Mouse (Mus musculus) testis, postnatal 10 days (tissue): ENCODE results near the gene Klk1b16.
"Not testable (repeated sequence)": the region's sequence is repeated elsewhere in the genome, so short reads cannot be mapped to it uniquely, and the experiment has no call there.

Source experiments
- DNase-seq: peaks from one replicate; pipeline ENCODE4 v3.0.0; 2021; ENCODE audit warnings: low spot score

Gene Klk1b16

DNA sequence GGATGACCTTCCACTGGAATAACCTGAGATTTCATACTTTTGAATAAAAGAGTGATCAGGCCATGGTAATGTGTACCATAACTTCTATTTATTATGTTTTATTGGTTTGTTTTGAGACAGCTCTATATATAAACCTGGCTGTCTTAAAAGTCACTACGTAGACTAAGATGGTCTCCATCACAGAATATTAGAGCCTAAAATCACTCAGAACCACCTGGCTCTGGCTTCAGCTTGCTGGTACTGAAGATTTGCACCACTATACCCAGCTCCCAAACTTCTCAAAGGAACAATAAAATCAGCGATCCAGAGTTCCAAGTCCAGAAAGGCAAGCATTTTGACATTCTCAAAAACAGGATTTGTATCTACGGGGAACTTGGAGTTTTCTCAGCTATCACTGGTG, at the start of gene Klk1b16:
Klk1b16 (plus strand) TSS at position 301 of the 400 bp plus-strand sequence.
- DNase-seq, result no peak

- no peak for DNase-seq
Measured at GRCm38 (mm10) chr7:44096111-44096510, 40.5 kb upstream of the Klk1b16 start.

DNA sequence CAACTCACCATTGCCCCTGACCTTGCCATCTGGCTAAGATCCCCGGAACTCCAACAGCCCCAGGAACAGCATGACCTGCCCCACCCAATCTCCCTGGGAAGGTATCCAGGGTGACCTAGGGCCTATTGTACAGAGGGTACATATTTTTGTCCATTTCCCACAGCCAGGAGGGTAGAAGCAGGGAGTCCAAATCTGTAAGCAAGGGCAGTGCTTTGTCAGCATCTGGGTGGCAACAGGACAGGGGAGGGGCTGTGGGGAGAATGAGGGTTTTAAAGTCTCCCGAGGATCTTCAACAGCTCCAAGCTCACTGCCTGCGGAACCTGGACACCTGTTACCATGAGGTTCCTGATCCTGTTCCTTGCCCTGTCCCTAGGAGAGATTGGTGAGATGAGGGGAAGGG, 34.5 kb upstream of the Klk1b16 start, which contains the start of gene Klk1b21:
Klk1b21 (plus strand) TSS at position 301 of the 400 bp plus-strand sequence.
- not testable (repeated sequence) for DNase-seq

DNA sequence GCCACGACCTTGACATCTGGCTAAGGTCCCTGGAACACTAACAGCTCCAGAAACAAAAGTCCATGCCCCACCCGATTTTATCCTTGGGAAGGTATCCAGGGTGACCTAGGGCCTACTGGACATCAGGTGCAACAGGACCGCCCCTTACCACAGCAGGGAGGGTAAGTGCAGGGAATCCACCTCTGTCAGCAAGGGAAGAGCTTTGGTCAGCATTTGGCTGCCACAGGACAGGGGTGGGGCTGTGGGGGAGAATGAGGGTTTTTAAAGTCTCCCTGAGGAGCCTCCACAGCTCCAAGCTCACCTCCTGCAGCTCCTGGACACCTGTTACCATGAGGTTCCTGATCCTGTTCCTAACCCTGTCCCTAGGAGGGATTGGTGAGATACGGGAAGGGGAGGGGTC, 24.2 kb upstream of the Klk1b16 start, which contains the start of gene Klk1b22:
Klk1b22 (plus strand) TSS at position 301 of the 400 bp plus-strand sequence.
- DNase-seq, result no peak

- no peak for DNase-seq
Measured at GRCm38 (mm10) chr7:44123445-44123844, 13.1 kb upstream of the Klk1b16 start.

DNA sequence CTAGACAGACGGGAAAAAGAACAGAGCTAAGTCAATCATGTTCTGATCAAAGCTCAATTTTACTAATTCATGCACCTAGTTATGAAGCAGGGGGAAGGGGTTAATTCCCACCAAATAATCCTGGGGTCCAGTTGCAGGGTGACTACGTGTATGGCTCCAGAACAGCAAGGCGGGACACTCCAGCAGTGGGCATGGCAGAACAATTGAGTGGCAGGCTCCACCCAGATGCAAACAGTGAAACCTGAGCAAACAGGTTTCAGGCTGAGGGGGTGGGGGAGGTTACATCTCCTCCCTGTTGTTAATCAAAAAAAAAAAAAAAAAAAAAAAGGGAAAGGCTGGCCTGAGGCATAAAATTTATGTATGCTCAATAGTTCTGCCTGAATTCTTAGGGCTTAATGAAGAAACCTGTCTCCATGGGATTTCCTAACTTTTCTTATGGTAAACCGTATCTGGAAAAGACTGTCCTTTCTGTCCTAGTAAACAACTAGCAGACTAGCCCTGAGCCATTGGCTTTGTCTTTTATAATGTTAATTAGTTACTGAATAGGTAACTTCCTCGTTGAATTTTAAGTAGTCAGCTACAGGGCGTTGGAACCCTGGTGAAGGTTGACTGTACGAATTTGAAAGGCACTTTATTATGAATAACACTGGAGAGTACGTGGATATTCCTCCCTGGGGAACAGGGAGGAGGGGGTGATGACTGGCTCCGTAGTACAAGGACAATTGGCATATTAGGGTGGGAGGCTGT, 42.9 kb downstream of the Klk1b16 start:
- no peak for DNase-seq

DNA sequence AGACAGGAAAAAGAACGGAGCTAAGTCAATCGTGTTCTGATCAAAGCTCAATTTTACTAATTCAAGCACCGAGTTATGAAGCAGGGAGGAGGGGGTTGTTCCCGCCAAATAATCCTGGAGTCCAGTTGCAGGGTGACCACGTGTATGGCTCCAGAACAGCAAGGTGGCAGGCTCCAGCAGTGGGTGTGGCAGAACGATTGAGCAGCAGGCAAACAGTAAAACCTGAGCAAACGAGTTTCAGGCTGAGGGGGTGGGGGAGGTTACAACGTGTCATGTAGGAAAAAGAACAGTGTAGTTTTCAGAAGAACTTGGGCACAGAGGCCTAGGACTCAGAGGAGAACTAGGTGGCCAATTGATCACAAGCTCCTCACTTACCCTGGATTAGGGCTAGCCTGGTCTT, 49.9 kb downstream of the Klk1b16 start:
- not testable (repeated sequence) for DNase-seq

- peak; percentile 5 for DNase-seq
Measured at GRCm38 (mm10) chr7:44187936-44188335, 51.4 kb downstream of the Klk1b16 start, which contains the start of gene Klk1b24. Gene Klk1b24 (plus strand): TSS chr7:44188236.
